In genomic region chr2:91202972-91203656, GRCm38 (mm10) we compare ENCODE assay signal across 8 mouse cellular contexts. TPM values are rescaled to one million over a fixed set of nuclear protein-coding genes. Genes with fewer than 3 reads are reported as not detected.
DNase-seq lines count a peak whose midpoint lies in the region; ATAC-seq and TF ChIP-seq lines count a peak whose summit lies in the region.

No protein-coding gene starts in this region.

- ATAC-seq in kidney, embryonic 14.5 days (ENCODE audit: low FRiP score, low TSS enrichment), result no peak; the same call in 1 of the 2 replicates
- ATAC-seq in hindbrain, embryonic 14.5 days (ENCODE audit: low FRiP score), result no peak; the same call in 1 of the 2 replicates
- ATAC-seq in midbrain, embryonic 14.5 days (ENCODE audit: low FRiP score, low TSS enrichment), result peak; percentile 64

- H3K9me3 ChIP-seq in kidney, embryonic 14.5 days (ENCODE audit: control insufficient read depth, low read length), result no peaks in the 10 kb centered on the region
- H3K9me3 ChIP-seq in hindbrain, embryonic 14.5 days (ENCODE audit: control insufficient read depth, low read length), result no peaks in the 10 kb centered on the region
- H3K9me3 ChIP-seq in midbrain, embryonic 14.5 days (ENCODE audit: control insufficient read depth, low read length), result no peaks in the 10 kb centered on the region

- no peak for TF ChIP-seq POLR2A in bone marrow macrophage, adult 2 months (IDR thresholded peaks at IDR 0.05; ENCODE audit: borderline replicate concordance, low read depth, low read length)

- peak overlapping the region; percentile 81 for H3K9ac ChIP-seq in kidney, embryonic 14.5 days (ENCODE audit: low read depth, low read length)
- H3K9ac ChIP-seq in hindbrain, embryonic 14.5 days, result peak overlapping the region; percentile 72
- peak overlapping the region; percentile 62 for H3K9ac ChIP-seq in midbrain, embryonic 14.5 days (replicated peaks; ENCODE audit: low read length)

- H3K27ac ChIP-seq in kidney, embryonic 14.5 days (ENCODE audit: low read depth, low read length), result peak overlapping the region; percentile 85; the same call in 1 of the 2 replicates
- H3K27ac ChIP-seq in bone marrow macrophage, adult 2 months (ENCODE audit: insufficient read depth, low read depth, low read length), result peak overlapping the region; percentile 78
- H3K27ac ChIP-seq in hindbrain, embryonic 14.5 days, result peak overlapping the region; percentile 89
- peak overlapping the region; percentile 84 for H3K27ac ChIP-seq in midbrain, embryonic 14.5 days (replicated peaks; ENCODE audit: low read depth, low read length)

- WGBS in kidney, embryonic 14.5 days, result 9% methylated on average over 20 of the region's 20 CpGs
- 14% methylated on average over 20 of the region's 20 CpGs for WGBS in hindbrain, embryonic 14.5 days
- WGBS in midbrain, embryonic 14.5 days, result 12% methylated on average over 20 of the region's 20 CpGs

- H3K4me2 ChIP-seq in kidney, embryonic 14.5 days (replicated peaks; ENCODE audit: low read depth, low read length), result peak overlapping the region; percentile 55
- H3K4me2 ChIP-seq in hindbrain, embryonic 14.5 days (replicated peaks), result peak overlapping the region; percentile 81
- peak overlapping the region; percentile 59 for H3K4me2 ChIP-seq in midbrain, embryonic 14.5 days (ENCODE audit: low read length)

- H3K4me3 ChIP-seq in kidney, embryonic 14.5 days (ENCODE audit: low read length), result peak overlapping the region; percentile 72
- H3K4me3 ChIP-seq in bone marrow macrophage, adult 2 months (ENCODE audit: insufficient read depth, low read length), result peak overlapping the region; percentile 93
- peak overlapping the region; percentile 54 for H3K4me3 ChIP-seq in hindbrain, embryonic 14.5 days (replicated peaks; ENCODE audit: low read length)
- peak overlapping the region; percentile 56 for H3K4me3 ChIP-seq in midbrain, embryonic 14.5 days (replicated peaks; ENCODE audit: low read depth, low read length)

- peaks cover 27% of the 10 kb centered on the region for H3K36me3 ChIP-seq in kidney, embryonic 14.5 days (ENCODE audit: control insufficient read depth, insufficient read depth, low read length)
- H3K36me3 ChIP-seq in hindbrain, embryonic 14.5 days (replicated peaks; ENCODE audit: control insufficient read depth, insufficient read depth), result peaks cover 32% of the 10 kb centered on the region
- H3K36me3 ChIP-seq in midbrain, embryonic 14.5 days (ENCODE audit: control insufficient read depth, insufficient read depth, low read length), result peaks cover 28% of the 10 kb centered on the region

- no peaks in the 10 kb centered on the region for H3K27me3 ChIP-seq in kidney, embryonic 14.5 days (ENCODE audit: control insufficient read depth, insufficient read depth, low read length)
- no peaks in the 10 kb centered on the region for H3K27me3 ChIP-seq in hindbrain, embryonic 14.5 days (ENCODE audit: control insufficient read depth, insufficient read depth, low read length)
- H3K27me3 ChIP-seq in midbrain, embryonic 14.5 days (ENCODE audit: control insufficient read depth, insufficient read depth, low read length), result no peaks in the 10 kb centered on the region

- no peak for DNase-seq in kidney, postnatal 4 days
- DNase-seq in hindbrain, embryonic 14.5 days (ENCODE audit: low spot score), result no peak
- no peak for DNase-seq in midbrain, embryonic 14.5 days
- no peak for DNase-seq in left cerebral cortex, postnatal 4 days
- DNase-seq in c-Kit-positive CD71-positive TER-119-positive erythroid progenitor cells, embryonic 14.5 days (ENCODE audit: low spot score), result no peak
- DNase-seq in right cerebral cortex, adult 18-20 months, result no peak

- TF ChIP-seq CTCF in bone marrow macrophage, adult 2 months (IDR thresholded peaks at IDR 0.05; ENCODE audit: low read depth, low read length), result 0 out of 2 replicates have a peak, but pooled peaks have one; percentile 11

- intact Hi-C loops in left cerebral cortex, postnatal 4 days (cut with DNase I), result no loop called here

- H3K4me1 ChIP-seq in kidney, embryonic 14.5 days (ENCODE audit: control insufficient read depth, insufficient read depth, low read length), result peaks cover 10% of the 10 kb centered on the region
- H3K4me1 ChIP-seq in bone marrow macrophage, adult 2 months (ENCODE audit: control insufficient read depth, insufficient read depth, low read length), result peaks cover 42% of the 10 kb centered on the region
- H3K4me1 ChIP-seq in hindbrain, embryonic 14.5 days (replicated peaks; ENCODE audit: control insufficient read depth, insufficient read depth, low read length), result peaks cover 23% of the 10 kb centered on the region
- H3K4me1 ChIP-seq in midbrain, embryonic 14.5 days (ENCODE audit: control insufficient read depth, insufficient read depth, low read length), result peaks cover 20% of the 10 kb centered on the region

RNA-seq across cellular contexts. Expression of gene Acp2, which starts 0.4 kb away (rescaled TPM):
- polyA plus RNA-seq in kidney, embryonic 14.5 days (2014; fragmentation: Nextera tagmentation; extraction: Ambion mirVana), result 15.5 and 25.4 TPM in 2 replicates
- 141 and 149 TPM in 2 replicates for polyA plus RNA-seq in bone marrow macrophage, adult 2 months (2012; ENCODE audit: insufficient read depth, insufficient read length, missing spikeins)
- polyA plus RNA-seq in hindbrain, embryonic 14.5 days (2014; fragmentation: Nextera tagmentation; extraction: Ambion mirVana), result 40.9 and 49.8 TPM in 2 replicates
- polyA plus RNA-seq in midbrain, embryonic 14.5 days (2014; fragmentation: Nextera tagmentation; extraction: Ambion mirVana), result 33.1 and 50.8 TPM in 2 replicates
- 10 to 100 TPM; 38.4 to 43.1 TPM for total RNA-seq in left cerebral cortex, postnatal 4 days (2021)

RNA-seq across cellular contexts. Expression of gene Nr1h3, which starts 0.5 kb away (rescaled TPM):
- polyA plus RNA-seq in kidney, embryonic 14.5 days (2014; fragmentation: Nextera tagmentation; extraction: Ambion mirVana), result 1.2 and 1.7 TPM in 2 replicates
- polyA plus RNA-seq in bone marrow macrophage, adult 2 months (2012; ENCODE audit: insufficient read depth, insufficient read length, missing spikeins), result 12.7 and 15.9 TPM in 2 replicates
- 1.5 and 2.8 TPM in 2 replicates for polyA plus RNA-seq in hindbrain, embryonic 14.5 days (2014; fragmentation: Nextera tagmentation; extraction: Ambion mirVana)
- polyA plus RNA-seq in midbrain, embryonic 14.5 days (2014; fragmentation: Nextera tagmentation; extraction: Ambion mirVana), result 0.90 and 2.6 TPM in 2 replicates
- 1 to 10 TPM; 1.1 to 1.4 TPM for total RNA-seq in left cerebral cortex, postnatal 4 days (2021)

RNA-seq across cellular contexts. Expression of gene Madd, which starts 19.5 kb away (rescaled TPM):
- polyA plus RNA-seq in kidney, embryonic 14.5 days (2014; fragmentation: Nextera tagmentation; extraction: Ambion mirVana), result 5.3 and 7.6 TPM in 2 replicates
- polyA plus RNA-seq in bone marrow macrophage, adult 2 months (2012; ENCODE audit: insufficient read depth, insufficient read length, missing spikeins), result 82.1 and 88.6 TPM in 2 replicates
- polyA plus RNA-seq in hindbrain, embryonic 14.5 days (2014; fragmentation: Nextera tagmentation; extraction: Ambion mirVana), result 51.6 and 58.4 TPM in 2 replicates
- polyA plus RNA-seq in midbrain, embryonic 14.5 days (2014; fragmentation: Nextera tagmentation; extraction: Ambion mirVana), result 43.3 and 56.3 TPM in 2 replicates
- total RNA-seq in left cerebral cortex, postnatal 4 days (2021), result 100 to 1,000 TPM; 125 to 135 TPM

RNA-seq across cellular contexts. Expression of gene Ddb2, which starts 33.7 kb away (rescaled TPM):
- 14.8 and 15.0 TPM in 2 replicates for polyA plus RNA-seq in kidney, embryonic 14.5 days (2014; fragmentation: Nextera tagmentation; extraction: Ambion mirVana)
- polyA plus RNA-seq in bone marrow macrophage, adult 2 months (2012; ENCODE audit: insufficient read depth, insufficient read length, missing spikeins), result 12.6 and 13.1 TPM in 2 replicates
- 9.4 and 11.4 TPM in 2 replicates for polyA plus RNA-seq in hindbrain, embryonic 14.5 days (2014; fragmentation: Nextera tagmentation; extraction: Ambion mirVana)
- polyA plus RNA-seq in midbrain, embryonic 14.5 days (2014; fragmentation: Nextera tagmentation; extraction: Ambion mirVana), result 10.6 and 14.6 TPM in 2 replicates
- 10 to 100 TPM; 12.3 to 12.8 TPM for total RNA-seq in left cerebral cortex, postnatal 4 days (2021)

RNA-seq across cellular contexts. Expression of gene Pacsin3, which starts 52.6 kb away (rescaled TPM):
- polyA plus RNA-seq in kidney, embryonic 14.5 days (2014; fragmentation: Nextera tagmentation; extraction: Ambion mirVana), result 24.3 and 32.8 TPM in 2 replicates
- polyA plus RNA-seq in bone marrow macrophage, adult 2 months (2012; ENCODE audit: insufficient read depth, insufficient read length, missing spikeins), result 0.64 and 1.3 TPM in 2 replicates
- polyA plus RNA-seq in hindbrain, embryonic 14.5 days (2014; fragmentation: Nextera tagmentation; extraction: Ambion mirVana), result 12.9 and 13.5 TPM in 2 replicates
- 8.2 and 11.4 TPM in 2 replicates for polyA plus RNA-seq in midbrain, embryonic 14.5 days (2014; fragmentation: Nextera tagmentation; extraction: Ambion mirVana)
- 10 to 100 TPM; 15.3 to 22.4 TPM for total RNA-seq in left cerebral cortex, postnatal 4 days (2021)
